Mouse (Mus musculus) liver, embryonic 14.5 days (tissue): ENCODE results near the gene Frmd5. TPM values are rescaled to one million over a fixed set of nuclear protein-coding genes. Genes with fewer than 3 reads are reported as not detected.

Experiments used
- ATAC-seq: fragments of 200-750 bp; cut with Nextera tagmentation; 2 replicates; pipeline ENCODE4 v1.8.0; 2017; ENCODE audit warnings: moderate number of reproducible peaks, mild to moderate bottlenecking, moderate library complexity; ENCODE audit not compliant: insufficient read depth
- DNase-seq, 3 experiments: peaks; one replicate each; pipeline ENCODE4 v3.0.0-alpha.2; 2012 to 2013; ENCODE audit warnings: low read depth in 3 of 3, low spot score in 3 of 3
- H3K27ac ChIP-seq: fragments of 300-500 bp; sonication (generic); 2 replicates; pipeline ENCODE4 v1.5.1; 2014; ENCODE audit warnings: moderate library complexity, mild to moderate bottlenecking, control low read depth, inconsistent platforms
- H3K27me3 ChIP-seq: fragments of 300-500 bp; sonication (generic); 2 replicates; pipeline ENCODE4 v1.6.1; 2014; ENCODE audit warnings: mild to moderate bottlenecking, low read length, moderate library complexity; ENCODE audit not compliant: control insufficient read depth, insufficient read depth
- H3K36me3 ChIP-seq: fragments of 300-500 bp; sonication (generic); replicated peaks from 2 replicates; pipeline ENCODE4 v1.6.1; 2014; ENCODE audit warnings: low read depth; ENCODE audit not compliant: control insufficient read depth, insufficient read depth
- H3K4me1 ChIP-seq, 2 experiments: fragments of 200-500 bp in 1 of 2; fragments of 300-500 bp in 1 of 2; sonication (generic) in 1 of 2; replicated peaks; 2 replicates each; pipeline ENCODE4 v1.6.1; 2012 to 2014; ENCODE audit warnings: antibody characterized with exemption in 1 of 2, inconsistent platforms in 1 of 2, low read length in 1 of 2; ENCODE audit not compliant: control insufficient read depth in 2 of 2, insufficient read depth in 2 of 2
- H3K4me2 ChIP-seq: fragments of 300-500 bp; sonication (generic); 2 replicates; pipeline ENCODE4 v1.6.1; 2014; ENCODE audit warnings: low read depth, mild to moderate bottlenecking, control low read depth, moderate library complexity
- H3K4me3 ChIP-seq, 2 experiments: fragments of 200-500 bp in 1 of 2; fragments of 300-500 bp in 1 of 2; sonication (generic) in 1 of 2; 2 replicates each; pipeline ENCODE4 v1.5.1; 2012 to 2014; ENCODE audit warnings: low read depth in 2 of 2, low read length in 2 of 2, mild to moderate bottlenecking in 2 of 2, control low read depth in 1 of 2, inconsistent platforms in 1 of 2, moderate library complexity in 1 of 2; ENCODE audit not compliant: insufficient read depth in 1 of 2
- H3K9ac ChIP-seq: fragments of 300-500 bp; sonication (generic); replicated peaks from 2 replicates; pipeline ENCODE4 v1.6.1; 2014; ENCODE audit warnings: mild to moderate bottlenecking, control low read depth, moderate library complexity
- H3K9me3 ChIP-seq: fragments of 300-500 bp; sonication (generic); 2 replicates; pipeline ENCODE4 v1.6.1; 2016; ENCODE audit warnings: low read length, mixed read lengths; ENCODE audit not compliant: control insufficient read depth
- CTCF ChIP-seq: IDR thresholded peaks from 2 replicates; pipeline ENCODE4 v1.5.1; 2016; ENCODE audit warnings: antibody characterized with exemption, low read depth, control low read depth
- EP300 ChIP-seq: IDR thresholded peaks from 2 replicates; pipeline ENCODE4 v1.6.1; 2016; ENCODE audit warnings: antibody characterized with exemption, low read depth
- WGBS: fragments of 180-500 bp; shearing (Covaris S2); extraction: QIAGEN DNeasy Blood & Tissue Kit; methylation state at CpG from one replicate; pipeline ENCODE4 v1.1.7; 2014; ENCODE audit not compliant: insufficient replicate concordance; 5-methylcytosine and 5-hydroxymethylcytosine counted together
- polyA plus RNA-seq, 2 experiments: library from polyadenylated mRNA; depleted of rRNA in 1 of 2; stranded (reverse) in 1 of 2; unstranded in 1 of 2; fragments of >200 nt; fragmentation: Nextera tagmentation in 1 of 2; extraction: Ambion mirVana in 1 of 2; gene quantifications; 2 replicates each; pipeline versions ENCODE4 v1.2.1 to v1.2.3; 2012 to 2014

Frmd5 gene
- polyA plus RNA-seq, 2 experiments, result 0.06 to 0.12 TPM

DNA sequence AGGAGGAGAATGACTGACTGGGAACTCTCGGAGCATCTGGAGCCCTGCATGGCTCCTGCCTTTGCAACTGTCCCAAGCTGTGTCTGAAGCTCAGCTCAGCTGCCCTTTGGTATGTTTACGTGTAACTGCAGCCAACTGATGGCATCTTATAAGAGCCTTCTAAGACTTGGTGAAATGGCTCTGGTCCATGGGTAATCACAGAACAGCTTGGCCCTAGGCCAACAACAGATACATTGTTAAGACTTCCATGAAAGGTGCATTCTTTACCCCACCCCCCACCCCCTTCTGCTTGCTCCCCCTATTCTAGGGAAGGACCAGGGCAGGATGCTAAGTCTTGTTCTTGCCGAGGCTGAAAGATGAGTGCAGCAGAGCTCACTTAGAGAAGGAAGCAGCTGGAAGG lies 212.8 kb downstream of the Frmd5 start:
- H3K27me3 ChIP-seq, result no peaks in the 10 kb centered on the region
- H3K4me2 ChIP-seq, result peak overlapping the region; percentile 47; the same call in 1 of the 2 replicates
- no peak overlapping the region; the same call in 1 of the 2 replicates for H3K9ac ChIP-seq
- WGBS, result 44% methylated on average over 3 of the region's 3 CpGs
- TF ChIP-seq EP300, result no peak
- TF ChIP-seq CTCF, result no peak
- H3K9me3 ChIP-seq, result no peaks in the 10 kb centered on the region
- H3K36me3 ChIP-seq, result no peaks in the 10 kb centered on the region
- H3K4me3 ChIP-seq, result no peak overlapping the region
- no peak for DNase-seq
- H3K4me1 ChIP-seq, result peaks cover 8 to 16% of the 10 kb centered on the region in 2 experiments
- no peak for ATAC-seq
- no peak overlapping the region for H3K27ac ChIP-seq

DNA sequence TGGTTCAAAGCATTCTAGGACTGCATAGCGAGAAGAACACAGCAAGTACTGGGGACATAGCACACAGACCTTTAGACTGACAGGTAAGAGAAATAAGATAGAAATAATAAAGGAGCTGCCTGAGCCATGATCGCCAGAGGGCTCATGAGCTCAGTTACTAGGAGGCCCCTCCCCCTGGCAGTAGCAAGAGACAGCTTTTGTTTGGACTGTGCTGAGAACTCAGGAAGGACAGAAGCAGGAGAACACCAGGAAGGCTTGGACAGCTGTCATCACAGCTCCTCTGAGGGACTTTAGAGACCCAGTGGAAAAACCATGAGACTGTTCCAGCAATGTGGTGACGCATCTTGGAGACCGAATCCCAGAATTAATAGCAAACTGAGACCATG lies 218.6 kb downstream of the Frmd5 start:
- DNase-seq, result no peak
- no peaks in the 10 kb centered on the region for H3K27me3 ChIP-seq
- ATAC-seq, result no peak
- H3K4me1 ChIP-seq, result peaks cover 8 to 14% of the 10 kb centered on the region in 2 experiments
- 52% methylated on average over 4 of the region's 4 CpGs for WGBS
- H3K27ac ChIP-seq, result no peak overlapping the region
- TF ChIP-seq EP300, result no peak
- TF ChIP-seq CTCF, result no peak
- no peaks in the 10 kb centered on the region for H3K36me3 ChIP-seq
- no peak overlapping the region for H3K4me2 ChIP-seq
- no peaks in the 10 kb centered on the region for H3K9me3 ChIP-seq
- no peak overlapping the region for H3K4me3 ChIP-seq
- H3K9ac ChIP-seq, result no peak overlapping the region

DNA sequence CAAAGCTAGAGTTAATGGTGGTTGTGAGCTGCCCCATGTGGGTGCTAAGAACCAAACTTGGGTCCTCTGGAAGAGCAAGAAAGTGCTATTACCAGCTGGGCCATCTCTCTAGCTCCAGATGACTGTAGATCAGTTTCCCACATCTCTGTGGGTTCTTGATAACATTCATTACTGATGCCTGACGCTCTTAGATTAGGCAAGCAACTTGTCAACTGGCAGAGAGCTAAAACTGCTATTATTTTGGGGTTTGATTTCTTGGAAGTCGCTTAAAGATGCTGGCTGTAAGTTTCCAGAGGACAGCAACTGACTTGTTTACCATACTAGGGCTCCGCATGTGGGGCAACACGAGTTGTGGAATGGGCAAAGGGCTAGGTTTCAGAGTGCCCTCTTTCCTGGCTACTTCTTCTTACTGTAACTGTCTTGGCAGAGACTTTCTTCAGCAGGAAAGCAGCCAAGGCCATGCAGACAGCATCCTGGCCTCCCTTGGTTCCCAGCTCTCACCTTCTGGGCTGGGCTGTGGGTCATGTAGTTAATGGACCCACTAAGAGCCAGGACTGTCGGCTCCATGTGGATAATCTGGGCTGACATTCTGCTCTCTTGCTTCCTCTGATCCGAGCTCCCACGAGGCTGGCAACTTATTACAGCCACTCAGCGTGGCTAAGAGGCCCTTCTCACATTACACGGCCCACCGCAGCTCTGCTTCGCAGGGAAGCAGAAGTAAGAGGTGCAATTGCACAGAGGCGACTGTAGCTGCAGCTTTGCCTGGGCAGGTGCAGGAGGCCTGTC lies 219.2 kb downstream of the Frmd5 start:
- Histone ChIP-seq H3K27me3 (no peaks in the 10 kb centered on the region), H3K9me3 (no peaks in the 10 kb centered on the region), H3K4me3 (no peak overlapping the region), H3K9ac (no peak overlapping the region), H3K27ac (no peak overlapping the region), H3K4me2 (no peak overlapping the region), H3K4me1 (peaks cover 8 to 14% of the 10 kb centered on the region in 2 experiments), H3K36me3 (no peaks in the 10 kb centered on the region)
- 11% methylated on average over 12 of the region's 12 CpGs for WGBS
- DNase-seq (peak in 1 of 3 experiments; percentile 55), ATAC-seq (peak; percentile 76; the same call in 1 of the 2 replicates)
- TF ChIP-seq CTCF (no peak), EP300 (peak; percentile 80)

DNA sequence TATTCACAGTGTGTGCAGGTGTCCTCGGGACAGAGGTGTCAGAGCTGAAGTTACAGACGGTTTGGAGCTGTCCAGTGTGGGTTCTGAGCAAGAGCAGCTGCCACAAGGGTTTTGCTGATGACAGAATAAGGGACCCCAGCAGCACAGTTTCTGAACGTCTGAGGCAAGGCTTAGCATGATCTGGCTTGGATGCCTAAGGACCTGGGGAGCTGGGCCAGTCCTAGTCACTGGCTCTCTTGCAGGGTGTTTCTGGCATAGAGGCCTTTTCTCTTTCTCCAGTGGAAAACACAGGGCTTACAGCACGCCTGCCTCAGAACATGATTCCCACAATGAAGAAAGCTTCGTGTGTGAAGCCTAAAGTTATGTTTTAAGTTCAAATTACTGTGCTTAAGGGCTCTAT lies 222.2 kb downstream of the Frmd5 start:
- Histone ChIP-seq H3K4me1 (peaks cover 8 to 14% of the 10 kb centered on the region in 2 experiments), H3K27ac (no peak overlapping the region), H3K9me3 (no peaks in the 10 kb centered on the region), H3K36me3 (no peaks in the 10 kb centered on the region), H3K9ac (no peak overlapping the region), H3K4me2 (no peak overlapping the region), H3K27me3 (no peaks in the 10 kb centered on the region), H3K4me3 (no peak overlapping the region)
- no peak for ATAC-seq
- DNase-seq, result no peak
- 44% methylated on average over 5 of the region's 5 CpGs for WGBS
- TF ChIP-seq EP300 (no peak), CTCF (no peak)

DNA sequence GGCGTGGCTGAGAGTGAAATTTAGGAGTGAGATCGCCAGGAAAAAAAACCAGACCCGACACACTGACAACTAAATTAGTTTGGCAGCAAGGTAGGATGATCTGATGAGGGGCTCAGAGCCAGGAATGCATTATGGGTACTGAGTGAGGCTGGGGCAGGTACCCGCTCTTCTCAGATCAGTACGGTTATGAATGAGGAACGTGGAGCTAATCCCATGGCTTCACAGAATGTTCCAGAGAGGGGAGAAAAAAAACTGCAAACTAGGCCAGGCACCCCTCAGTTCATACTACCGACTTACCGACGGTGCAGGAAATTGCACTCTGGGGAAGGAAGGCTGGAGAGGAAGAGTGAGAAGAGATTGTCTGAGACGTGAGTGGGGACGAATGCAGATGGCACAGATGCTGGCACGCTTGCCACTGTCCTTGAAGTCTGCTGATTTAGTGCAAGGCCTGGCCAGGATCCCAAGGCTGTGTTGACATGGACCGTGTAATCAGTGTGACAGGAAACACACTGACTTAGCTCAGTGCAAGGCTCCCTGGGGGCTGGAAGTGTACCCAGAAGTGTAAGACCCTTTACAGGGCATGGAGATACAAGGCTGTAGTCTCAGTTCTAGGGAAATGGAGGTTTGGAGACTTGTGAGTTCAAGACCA lies 223.3 kb downstream of the Frmd5 start:
- no peak for TF ChIP-seq EP300
- no peak for TF ChIP-seq CTCF
- no peak overlapping the region for H3K4me2 ChIP-seq
- 46% methylated on average over 13 of the region's 13 CpGs for WGBS
- no peak overlapping the region for H3K4me3 ChIP-seq
- no peak for ATAC-seq
- no peaks in the 10 kb centered on the region for H3K9me3 ChIP-seq
- no peaks in the 10 kb centered on the region for H3K36me3 ChIP-seq
- H3K9ac ChIP-seq, result no peak overlapping the region
- no peak for DNase-seq
- peaks cover 8 to 14% of the 10 kb centered on the region in 2 experiments for H3K4me1 ChIP-seq
- no peaks in the 10 kb centered on the region for H3K27me3 ChIP-seq
- H3K27ac ChIP-seq, result no peak overlapping the region
